Mouse (Mus musculus): Measurements from ENCODE around the gene Racgap1. TPM values are rescaled to one million over a fixed set of nuclear protein-coding genes. Genes with fewer than 3 reads are reported as not detected.

Gene Racgap1
- polyA plus RNA-seq, 1 experiment from 2014 or later: 182 TPM

DNA sequence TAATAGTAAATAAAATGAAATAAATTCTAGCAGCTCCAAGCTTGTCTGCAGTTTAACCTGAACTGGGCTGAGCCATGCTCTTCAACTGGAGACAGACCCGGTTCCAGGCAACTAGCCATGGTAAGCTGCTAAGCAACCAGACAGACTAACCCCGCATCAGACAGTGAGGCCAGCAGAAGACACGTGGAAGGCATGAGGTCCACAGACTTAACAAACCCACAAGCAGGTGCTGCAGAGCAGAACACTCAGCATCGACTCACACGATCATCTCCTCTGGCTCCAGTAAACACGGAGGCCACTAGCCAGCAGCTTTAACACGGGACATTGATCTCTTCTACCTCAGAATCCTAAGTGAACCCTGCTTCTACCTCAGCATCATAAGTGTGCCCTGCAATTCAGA is 6.7 kb downstream of the Racgap1 start:
- Histone ChIP-seq H3K9ac (no peak overlapping the region), H3K36me3 (ENCODE audit: poor library complexity, severe bottlenecking) (peaks cover 21% of the 10 kb centered on the region), H3K27ac (peak overlapping the region; percentile 17; the same call in 1 of the 2 replicates), H3K9me3 (replicated peaks) (no peaks in the 10 kb centered on the region), H3K27me3 (no peaks in the 10 kb centered on the region), H3K4me3 (no peak overlapping the region), H3K4me2 (no peak overlapping the region), H3K4me1 (peaks cover 57% of the 10 kb centered on the region)
- no peak for ATAC-seq
- WGBS: 60% methylated on average over 7 of the region's 7 CpGs

DNA sequence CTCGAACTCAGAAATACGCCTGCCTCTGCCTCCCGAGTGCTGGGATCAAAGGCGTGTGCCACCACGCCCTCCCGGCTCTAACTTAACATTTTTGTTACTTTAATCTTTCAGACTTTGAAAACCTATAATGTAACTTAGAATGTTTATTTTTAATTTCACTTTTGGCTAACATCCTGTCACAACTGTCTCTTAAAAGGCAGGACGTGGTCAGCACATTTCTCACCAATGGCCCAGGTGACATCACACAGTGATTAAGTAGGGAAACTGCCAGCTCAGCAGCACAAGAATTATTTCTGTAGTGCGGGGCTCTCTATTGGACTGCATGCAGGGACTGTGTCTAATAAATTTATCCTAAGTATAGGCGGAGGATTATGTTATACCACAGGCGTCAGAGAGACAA is 7.6 kb downstream of the Racgap1 start:
- Histone ChIP-seq H3K9ac (peak overlapping the region; percentile 27; the same call in 1 of the 2 replicates), H3K4me2 (no peak overlapping the region), H3K27me3 (no peaks in the 10 kb centered on the region), H3K36me3 (ENCODE audit: poor library complexity, severe bottlenecking) (peaks cover 30% of the 10 kb centered on the region), H3K27ac (no peak overlapping the region; the same call in 1 of the 2 replicates), H3K9me3 (replicated peaks) (no peaks in the 10 kb centered on the region), H3K4me3 (no peak overlapping the region), H3K4me1 (peaks cover 48% of the 10 kb centered on the region)
- 74% methylated on average over 10 of the region's 10 CpGs for WGBS
- no peak for ATAC-seq

DNA sequence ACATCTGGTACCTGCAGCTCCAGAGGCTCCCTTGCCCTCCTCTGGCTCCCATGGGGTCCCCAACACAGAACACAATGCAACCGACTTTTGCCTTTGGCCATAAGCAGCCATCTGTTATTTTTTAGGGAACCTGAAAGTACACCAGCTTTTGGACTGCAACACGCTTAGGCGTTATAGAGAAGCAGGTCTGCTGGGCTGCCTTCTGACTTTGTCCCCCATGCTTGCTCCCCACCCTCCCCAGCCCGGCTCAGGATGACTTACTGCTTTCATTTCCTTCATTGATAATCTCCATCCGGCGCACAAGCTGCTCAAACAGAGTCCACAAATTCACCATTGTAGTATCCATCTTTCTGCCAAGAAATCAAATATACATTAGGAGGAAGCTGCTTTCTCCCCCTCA is 8.8 kb downstream of the Racgap1 start:
- Histone ChIP-seq H3K27ac (no peak overlapping the region), H3K4me1 (peaks cover 36% of the 10 kb centered on the region), H3K9me3 (replicated peaks) (no peaks in the 10 kb centered on the region), H3K4me2 (no peak overlapping the region), H3K4me3 (no peak overlapping the region), H3K36me3 (ENCODE audit: poor library complexity, severe bottlenecking) (peaks cover 41% of the 10 kb centered on the region), H3K27me3 (no peaks in the 10 kb centered on the region), H3K9ac (no peak overlapping the region)
- WGBS: 86% methylated on average over 6 of the region's 6 CpGs
- ATAC-seq: no peak

DNA sequence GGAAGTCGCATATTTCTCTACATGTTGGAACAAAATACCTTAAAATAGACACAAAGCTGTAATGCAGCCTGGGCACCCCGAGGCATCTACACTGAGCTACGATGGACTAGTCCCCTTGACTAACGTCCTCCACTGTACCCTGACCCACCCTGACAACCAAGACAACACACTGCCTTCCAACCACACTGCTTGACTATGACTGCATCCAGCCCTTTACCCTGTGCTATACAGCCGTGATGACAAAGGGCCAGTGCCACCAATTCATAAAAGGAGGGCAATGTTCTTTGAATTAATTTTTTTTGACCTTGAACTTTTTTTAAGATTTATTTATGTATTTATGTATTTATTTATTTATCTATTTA is 13.4 kb downstream of the Racgap1 start:
- WGBS: 87% methylated on average over 5 of the region's 5 CpGs
- Histone ChIP-seq H3K36me3 (ENCODE audit: poor library complexity, severe bottlenecking) (peaks cover 83% of the 10 kb centered on the region), H3K4me3 (no peak overlapping the region), H3K4me1 (no peaks in the 10 kb centered on the region), H3K9ac (no peak overlapping the region), H3K27ac (peak overlapping the region; percentile 80), H3K27me3 (no peaks in the 10 kb centered on the region), H3K4me2 (no peak overlapping the region), H3K9me3 (replicated peaks) (no peaks in the 10 kb centered on the region)
- ATAC-seq: no peak

DNA sequence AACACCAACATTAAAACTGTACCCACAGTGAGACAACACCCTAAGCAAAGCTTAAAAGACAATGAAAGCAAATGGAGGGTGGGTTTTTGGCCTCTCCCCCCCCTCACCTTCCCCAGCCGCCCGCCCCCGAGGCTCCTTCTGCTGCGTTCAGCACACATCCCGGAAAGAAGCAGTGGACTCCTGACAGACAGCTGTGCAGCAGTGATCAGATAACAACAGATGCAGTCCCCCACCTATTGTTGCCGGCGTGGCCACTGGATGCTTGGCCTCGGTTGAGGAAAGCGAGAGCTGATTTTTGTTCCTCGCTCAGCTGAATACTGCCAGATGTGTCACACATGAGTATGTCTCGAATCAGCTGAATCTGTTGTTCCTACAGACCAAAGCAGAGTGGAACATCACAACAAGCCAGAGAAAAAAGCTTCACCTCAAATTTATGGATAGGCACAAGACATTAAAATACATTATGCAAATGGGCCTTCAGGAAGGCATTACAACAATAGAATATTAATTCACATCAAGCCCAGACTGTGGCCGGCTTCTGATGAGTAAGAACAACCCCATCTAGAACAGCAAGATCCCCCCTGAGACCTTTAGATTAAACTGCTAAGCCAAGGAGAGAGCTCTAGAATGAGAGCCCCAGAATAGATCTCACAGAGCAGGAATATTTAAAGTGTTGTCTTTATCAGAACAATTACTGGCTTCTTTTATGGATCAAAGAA is 13.9 kb downstream of the Racgap1 start:
- H3K36me3 ChIP-seq (ENCODE audit: poor library complexity, severe bottlenecking): peaks cover 88% of the 10 kb centered on the region
- H3K4me2 ChIP-seq: no peak overlapping the region
- no peak overlapping the region for H3K9ac ChIP-seq
- H3K27me3 ChIP-seq: no peaks in the 10 kb centered on the region
- H3K4me3 ChIP-seq: no peak overlapping the region
- 70% methylated on average over 12 of the region's 12 CpGs for WGBS
- H3K27ac ChIP-seq: peak overlapping the region; percentile 80
- ATAC-seq: 0 out of 2 replicates have a peak, but pooled peaks have one; percentile 36
- no peaks in the 10 kb centered on the region for H3K9me3 ChIP-seq (replicated peaks)
- H3K4me1 ChIP-seq: no peaks in the 10 kb centered on the region

DNA sequence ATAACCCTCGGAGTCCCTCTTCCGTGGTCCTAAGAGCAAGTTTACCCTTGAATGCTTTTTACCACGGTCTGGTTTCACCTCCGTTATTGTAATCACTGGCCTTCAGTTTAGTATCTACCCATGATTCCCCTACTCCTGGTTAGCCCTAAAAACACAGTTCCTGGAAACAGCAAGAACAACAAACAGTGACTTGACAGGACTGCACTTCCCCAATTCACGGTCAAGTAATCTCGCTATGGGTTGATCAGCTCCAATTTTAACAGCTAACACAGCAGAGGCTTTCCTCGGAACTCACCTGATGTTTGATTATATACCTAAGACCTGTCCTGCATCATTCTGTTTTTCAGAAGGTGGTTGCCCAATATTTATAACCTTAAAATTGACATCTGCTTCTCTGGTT is 16.8 kb downstream of the Racgap1 start:
- ATAC-seq: no peak
- 92% methylated on average over 7 of the region's 7 CpGs for WGBS
- H3K4me3 ChIP-seq: no peak overlapping the region
- no peaks in the 10 kb centered on the region for H3K4me1 ChIP-seq
- H3K9ac ChIP-seq: no peak overlapping the region
- no peaks in the 10 kb centered on the region for H3K9me3 ChIP-seq (replicated peaks)
- no peak overlapping the region for H3K4me2 ChIP-seq
- H3K27me3 ChIP-seq: no peaks in the 10 kb centered on the region
- H3K36me3 ChIP-seq (ENCODE audit: poor library complexity, severe bottlenecking): peaks cover 95% of the 10 kb centered on the region
- H3K27ac ChIP-seq: no peak overlapping the region

DNA sequence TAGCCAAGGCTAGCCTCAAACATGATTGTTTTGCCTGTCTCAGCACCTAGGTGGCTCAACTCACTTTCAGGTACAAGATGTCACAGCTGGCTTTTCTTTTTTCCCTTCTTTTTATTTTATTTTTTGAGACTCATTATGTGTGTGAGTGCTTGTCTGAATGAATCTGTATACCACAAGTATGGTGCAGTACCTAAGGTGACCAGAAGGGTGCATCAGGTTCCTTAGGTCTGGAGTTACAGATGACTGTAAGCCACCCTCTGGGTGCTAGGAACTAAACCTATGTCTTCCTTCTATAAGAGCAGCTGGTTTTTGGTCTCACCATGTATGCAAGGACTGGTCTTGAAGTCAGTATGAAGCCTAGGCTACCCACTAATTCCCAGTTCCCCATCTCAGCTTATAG is 19.8 kb downstream of the Racgap1 start:
- Histone ChIP-seq H3K36me3 (ENCODE audit: poor library complexity, severe bottlenecking) (peaks cover 94% of the 10 kb centered on the region), H3K9ac (no peak overlapping the region)

DNA sequence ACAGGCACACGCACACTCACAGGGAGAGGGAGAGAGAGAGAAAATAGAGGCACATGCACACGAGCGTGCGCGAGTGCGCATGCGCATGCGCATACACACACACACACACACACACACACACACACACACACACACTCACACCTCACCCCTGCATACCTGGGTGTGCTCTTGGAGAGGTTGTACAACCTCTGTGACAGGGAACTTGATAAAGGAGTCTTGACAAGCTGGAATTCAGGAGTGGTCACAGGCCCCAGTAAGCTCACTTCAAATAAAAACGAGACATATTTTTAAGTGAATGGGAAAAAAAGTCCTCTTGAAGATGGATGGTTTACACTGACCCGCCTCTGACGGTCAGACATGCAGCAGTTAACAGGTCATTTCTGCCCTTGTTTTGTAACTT is 29.4 kb downstream of the Racgap1 start:
- 95% methylated on average over 11 of the region's 11 CpGs for WGBS
- H3K36me3 ChIP-seq (ENCODE audit: poor library complexity, severe bottlenecking): peaks cover 72% of the 10 kb centered on the region

More for the DNA sequence above, 19.8 kb downstream of the Racgap1 start:
- Histone ChIP-seq H3K4me3 (no peak overlapping the region), H3K4me2 (no peak overlapping the region), H3K27ac (no peak overlapping the region), H3K9me3 (replicated peaks) (no peaks in the 10 kb centered on the region), H3K4me1 (no peaks in the 10 kb centered on the region), H3K27me3 (no peaks in the 10 kb centered on the region)
- ATAC-seq: no peak

DNA sequence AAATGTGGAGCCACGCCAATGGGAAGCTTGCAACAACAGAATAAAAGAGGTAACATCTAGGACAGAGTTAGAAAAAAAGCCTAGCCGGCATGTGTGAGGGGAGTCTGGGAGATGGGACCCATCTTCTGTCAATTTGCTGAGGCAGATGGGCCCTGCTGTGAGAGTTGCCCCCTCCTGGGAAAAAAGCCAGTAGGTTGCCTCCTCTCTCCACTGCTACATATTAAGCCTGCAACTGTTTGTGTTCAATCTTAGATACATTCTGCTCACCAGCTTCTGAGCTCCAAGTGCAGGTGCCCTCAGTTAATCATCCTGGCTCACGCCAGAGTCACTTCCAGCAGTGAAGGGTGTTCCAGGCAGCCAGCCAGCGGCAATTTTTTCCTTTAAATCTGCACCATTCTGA is 31.6 kb downstream of the Racgap1 start:
- no peak overlapping the region for H3K4me2 ChIP-seq
- H3K9ac ChIP-seq: no peak overlapping the region
- ATAC-seq: no peak
- H3K27ac ChIP-seq: peak overlapping the region; percentile 14; the same call in 1 of the 2 replicates
- peaks cover 50% of the 10 kb centered on the region for H3K36me3 ChIP-seq (ENCODE audit: poor library complexity, severe bottlenecking)
- peaks cover 8% of the 10 kb centered on the region for H3K4me1 ChIP-seq
- H3K9me3 ChIP-seq (replicated peaks): no peaks in the 10 kb centered on the region
- no peak overlapping the region for H3K4me3 ChIP-seq
- WGBS: 77% methylated on average over 4 of the region's 4 CpGs
- no peaks in the 10 kb centered on the region for H3K27me3 ChIP-seq

More for the DNA sequence above, 29.4 kb downstream of the Racgap1 start:
- Histone ChIP-seq H3K9ac (no peak overlapping the region), H3K4me1 (no peaks in the 10 kb centered on the region), H3K27ac (no peak overlapping the region), H3K9me3 (replicated peaks) (no peaks in the 10 kb centered on the region), H3K27me3 (no peaks in the 10 kb centered on the region), H3K4me2 (no peak overlapping the region), H3K4me3 (no peak overlapping the region)
- ATAC-seq: no peak

DNA sequence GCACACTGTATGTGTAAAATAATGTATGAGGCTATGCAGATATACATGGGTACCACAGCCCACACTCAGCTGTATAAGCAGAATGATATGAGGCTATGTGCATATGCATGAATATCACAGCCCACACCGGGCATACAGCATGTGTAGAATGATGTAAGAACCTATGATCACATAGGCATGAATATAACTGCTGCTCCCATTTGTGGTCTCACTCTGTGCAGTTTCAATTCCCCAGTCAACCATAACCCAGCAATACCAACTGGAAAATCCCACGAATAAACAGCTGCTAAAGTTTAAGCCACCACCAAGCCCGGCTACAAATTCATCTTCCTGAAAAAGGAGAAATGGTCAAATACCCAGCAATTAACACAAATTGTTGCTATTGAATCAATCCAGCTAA is 32.9 kb downstream of the Racgap1 start:
- Histone ChIP-seq H3K27ac (no peak overlapping the region), H3K9me3 (replicated peaks) (no peaks in the 10 kb centered on the region), H3K4me3 (no peak overlapping the region), H3K4me1 (peaks cover 16% of the 10 kb centered on the region), H3K4me2 (no peak overlapping the region), H3K27me3 (peaks cover 1% of the 10 kb centered on the region; the same call in 1 of the 2 replicates), H3K9ac (no peak overlapping the region), H3K36me3 (ENCODE audit: poor library complexity, severe bottlenecking) (peaks cover 38% of the 10 kb centered on the region)
- ATAC-seq: no peak
- WGBS: 90% methylated on average over 3 of the region's 3 CpGs

DNA sequence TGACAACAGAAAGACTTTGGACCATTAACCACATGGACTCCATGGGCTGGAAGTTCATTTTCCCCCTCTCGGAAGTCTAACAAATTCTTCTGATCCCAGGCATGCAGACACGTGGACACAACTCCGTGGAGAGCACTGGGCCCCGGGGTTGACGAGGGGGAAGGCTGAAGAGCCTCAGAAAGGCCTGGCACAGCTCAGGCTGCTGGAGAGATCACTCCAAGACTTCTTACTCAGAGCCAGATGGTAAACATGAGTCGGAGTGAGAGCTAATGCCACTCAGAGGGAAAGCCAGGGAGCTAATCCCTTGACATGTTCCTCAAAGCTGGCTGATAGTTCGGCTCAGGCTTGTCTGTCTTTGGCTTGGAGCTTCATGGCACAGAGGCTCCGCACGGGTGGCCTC is 36.2 kb downstream of the Racgap1 start:
- peaks cover 24% of the 10 kb centered on the region for H3K4me1 ChIP-seq
- no peak overlapping the region for H3K9ac ChIP-seq
- no peak for ATAC-seq
- peaks cover 7% of the 10 kb centered on the region for H3K36me3 ChIP-seq (ENCODE audit: poor library complexity, severe bottlenecking)
- peaks cover 10% of the 10 kb centered on the region; the same call in 1 of the 2 replicates for H3K27me3 ChIP-seq
- WGBS: 37% methylated on average over 9 of the region's 9 CpGs
- no peak overlapping the region for H3K4me2 ChIP-seq
- no peak overlapping the region for H3K27ac ChIP-seq
- H3K9me3 ChIP-seq (replicated peaks): no peaks in the 10 kb centered on the region
- no peak overlapping the region for H3K4me3 ChIP-seq

DNA sequence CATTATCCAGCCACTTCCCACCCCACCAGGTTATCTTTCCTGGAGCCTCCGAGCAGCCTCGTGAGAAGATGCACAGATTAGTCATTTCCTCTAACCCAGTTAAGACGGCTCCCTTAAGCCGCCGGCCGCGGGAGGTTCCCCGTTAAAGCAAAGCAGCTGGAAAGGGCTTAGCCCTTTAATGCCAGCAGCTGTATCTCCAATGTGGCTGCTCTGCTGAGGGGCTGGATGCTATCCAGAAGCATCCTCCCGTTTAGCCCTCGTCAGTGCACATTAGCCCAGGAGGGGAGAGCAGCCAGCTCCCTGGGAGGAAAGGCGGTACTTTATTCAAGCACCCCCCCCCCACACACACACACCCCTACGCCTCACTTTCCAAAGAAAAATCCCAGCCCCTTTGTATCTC is 36.7 kb downstream of the Racgap1 start:
- WGBS: 5% methylated on average over 12 of the region's 12 CpGs
- Histone ChIP-seq H3K4me2 (peak overlapping the region; percentile 15), H3K9me3 (replicated peaks) (no peaks in the 10 kb centered on the region), H3K27ac (peak overlapping the region; percentile 32; the same call in 1 of the 2 replicates), H3K36me3 (ENCODE audit: poor library complexity, severe bottlenecking) (peaks cover 3% of the 10 kb centered on the region; the same call in 1 of the 2 replicates), H3K27me3 (peaks cover 15% of the 10 kb centered on the region; the same call in 1 of the 2 replicates), H3K4me1 (peaks cover 24% of the 10 kb centered on the region), H3K9ac (no peak overlapping the region), H3K4me3 (no peak overlapping the region)
- no peak for ATAC-seq

DNA sequence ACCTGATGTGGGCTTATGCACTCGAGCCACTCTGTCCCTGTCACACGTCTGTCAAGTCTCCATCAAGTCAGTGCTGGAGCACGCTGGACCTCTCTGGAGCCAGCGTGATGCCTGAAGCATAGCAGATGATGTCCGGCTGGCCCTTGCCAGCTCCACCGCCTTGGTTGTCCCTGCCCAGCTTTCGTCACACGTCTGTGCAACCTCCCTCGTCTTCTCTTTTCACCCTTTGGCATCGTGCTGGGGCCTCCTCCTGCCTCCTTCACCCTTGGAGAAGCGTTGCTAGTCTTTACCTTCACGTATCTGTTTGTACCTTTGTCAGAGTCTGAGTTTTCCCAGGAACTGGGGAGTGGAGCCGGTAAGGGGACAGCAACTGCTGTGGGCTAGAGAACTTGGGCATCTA is 37.2 kb downstream of the Racgap1 start:
- H3K9me3 ChIP-seq (replicated peaks): no peaks in the 10 kb centered on the region
- no peak overlapping the region for H3K4me2 ChIP-seq
- peaks cover 24% of the 10 kb centered on the region for H3K4me1 ChIP-seq
- H3K9ac ChIP-seq: no peak overlapping the region
- no peak for ATAC-seq
- H3K36me3 ChIP-seq (ENCODE audit: poor library complexity, severe bottlenecking): no peaks in the 10 kb centered on the region
- no peak overlapping the region for H3K4me3 ChIP-seq
- H3K27ac ChIP-seq: peak overlapping the region; percentile 32; the same call in 1 of the 2 replicates
- H3K27me3 ChIP-seq: peaks cover 15% of the 10 kb centered on the region; the same call in 1 of the 2 replicates
- 75% methylated on average over 13 of the region's 13 CpGs for WGBS
